Mouse (Mus musculus): ENCODE measurements around the gene Prpf18. TPM values are rescaled to one million over a fixed set of nuclear protein-coding genes. Genes with fewer than 3 reads are reported as not detected.
"Not testable (repeated sequence)": the region's sequence is repeated elsewhere in the genome, so short reads cannot be mapped to it uniquely, and the experiment has no call there.

Prpf18 gene
- total RNA-seq, 1 experiment from 2014 or later = 57.4 TPM

DNA sequence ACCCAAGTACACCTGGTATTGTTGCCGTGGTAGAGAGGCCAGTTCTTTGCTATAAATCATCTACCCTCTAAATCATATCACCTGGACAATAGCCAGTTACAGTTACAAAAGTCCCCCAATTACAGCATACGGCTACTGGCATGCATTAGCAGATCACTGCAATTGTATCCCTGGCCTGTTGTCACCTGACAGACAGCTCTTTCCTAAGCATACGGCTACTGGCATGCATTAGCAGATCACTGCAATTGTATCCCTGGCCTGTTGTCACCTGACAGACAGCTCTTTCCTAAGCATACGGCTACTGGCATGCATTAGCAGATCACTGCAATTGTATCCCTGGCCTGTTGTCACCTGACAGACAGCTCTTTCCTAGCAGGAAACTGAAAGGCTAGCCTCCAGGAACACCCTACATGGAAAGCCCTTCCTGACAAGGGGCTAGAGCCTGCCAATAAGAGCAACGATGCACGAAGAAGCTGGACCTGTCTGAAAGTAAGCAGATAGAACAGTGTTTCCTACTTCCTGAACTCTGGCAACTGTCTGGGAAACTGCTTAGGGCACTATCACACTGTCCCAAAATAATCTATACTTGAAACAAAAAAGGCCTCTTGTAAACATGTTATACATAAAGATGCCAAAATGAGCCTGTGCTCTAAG is 37.5 kb downstream of the Prpf18 start:
- DNase-seq = not testable (repeated sequence)

DNA sequence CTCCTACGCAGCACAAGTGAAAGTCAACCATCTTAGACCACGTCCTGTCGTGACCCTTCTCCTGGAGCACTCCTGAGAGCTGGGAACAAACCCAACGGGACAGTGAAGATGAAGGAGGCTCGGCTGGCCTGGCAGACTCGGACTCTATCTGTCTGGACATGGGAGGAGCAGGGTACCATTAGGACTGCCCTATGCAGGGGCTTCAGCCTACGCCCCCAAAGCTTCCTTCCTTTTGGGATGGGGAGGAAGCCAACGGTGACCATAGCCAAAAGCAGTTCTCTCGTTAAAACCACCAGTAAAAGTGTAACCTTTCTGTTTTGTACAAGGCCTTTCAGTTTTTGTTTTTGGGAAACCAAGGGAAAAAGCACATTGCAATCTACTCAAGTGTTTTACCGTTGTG is 40.2 kb downstream of the Prpf18 start:
- DNase-seq = no peak

DNA sequence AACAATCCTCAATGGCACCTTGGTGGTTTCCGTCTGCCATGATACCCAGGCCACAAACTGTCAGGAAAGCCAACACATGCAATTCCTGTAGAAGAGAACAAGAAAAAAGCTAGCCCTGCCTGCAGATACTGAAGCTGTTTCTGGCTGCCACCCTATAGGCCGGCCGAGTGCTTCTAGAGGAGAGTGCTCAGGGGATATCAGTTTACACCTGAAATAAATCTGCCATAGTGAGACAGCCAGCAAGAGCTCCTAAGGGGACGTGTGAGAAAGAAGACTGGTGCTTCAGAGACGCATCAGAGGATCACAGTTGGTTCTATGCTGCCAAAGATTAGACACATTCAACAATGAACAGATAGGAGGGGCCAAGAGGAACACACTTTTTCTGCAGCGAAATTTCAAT is 40.6 kb downstream of the Prpf18 start:
- DNase-seq = no peak

DNA sequence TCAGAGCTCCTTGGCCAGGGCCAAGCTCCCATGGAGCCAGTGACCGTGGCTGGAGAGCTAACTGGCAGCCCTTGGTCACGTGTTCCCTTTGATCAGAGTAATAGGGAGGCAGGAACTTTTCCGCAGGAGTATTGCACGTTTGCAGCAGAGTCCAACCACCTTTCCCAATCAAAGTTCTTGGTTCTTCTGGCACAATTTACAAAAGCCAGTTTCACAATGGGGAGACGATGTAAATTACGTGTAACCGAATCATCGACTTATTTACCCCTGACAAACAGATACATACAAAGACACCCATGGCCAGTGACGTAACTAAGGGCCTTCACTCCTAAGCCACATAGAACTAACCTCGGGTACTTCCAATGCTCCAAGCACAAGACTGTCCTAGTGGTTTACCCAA is 42.5 kb downstream of the Prpf18 start:
- no peak for DNase-seq

DNA sequence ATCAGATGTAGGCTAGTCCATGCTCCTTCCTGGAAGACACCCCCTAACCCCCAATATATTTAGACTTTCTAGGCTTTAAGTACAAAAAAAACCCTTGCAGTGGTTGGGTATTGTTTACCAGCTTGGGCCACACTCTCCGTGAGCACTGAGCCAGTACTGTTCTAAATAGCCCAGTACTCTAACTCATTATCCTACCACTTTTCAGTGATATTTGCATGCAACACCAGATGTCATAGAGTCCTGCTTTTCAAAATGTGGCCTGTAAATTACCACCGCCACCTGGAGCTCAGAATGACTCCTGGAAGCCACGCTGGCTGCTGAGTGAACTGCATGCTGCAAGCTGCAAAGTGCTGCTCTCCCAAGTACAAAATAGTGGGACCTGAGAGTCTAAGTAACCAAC is 43.7 kb downstream of the Prpf18 start:
- DNase-seq = no peak

- DNase-seq = no peak
These were observed 45.4 kb downstream of the Prpf18 start for GRCm38 (mm10) chr2:4606559-4606958.

DNA sequence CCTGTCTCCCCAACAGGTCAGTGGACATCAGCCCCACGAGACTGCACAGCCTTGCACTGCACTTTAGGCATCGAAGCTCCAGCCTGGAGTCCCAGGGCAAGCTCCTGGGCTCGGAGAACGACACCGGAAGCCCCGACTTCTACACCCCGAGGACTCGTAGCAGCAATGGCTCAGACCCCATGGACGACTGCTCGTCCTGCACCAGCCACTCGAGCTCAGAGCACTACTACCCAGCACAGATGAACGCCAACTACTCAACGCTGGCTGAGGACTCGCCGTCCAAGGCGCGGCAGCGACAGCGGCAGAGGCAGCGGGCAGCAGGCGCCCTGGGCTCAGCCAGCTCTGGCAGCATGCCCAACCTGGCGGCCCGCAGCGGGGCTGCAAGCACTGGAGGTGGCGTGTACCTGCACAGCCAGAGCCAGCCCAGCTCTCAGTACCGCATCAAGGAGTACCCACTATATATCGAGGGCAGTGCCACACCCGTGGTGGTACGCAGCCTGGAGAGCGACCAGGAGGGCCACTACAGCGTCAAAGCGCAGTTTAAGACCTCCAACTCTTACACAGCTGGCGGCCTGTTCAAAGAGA is 48.5 kb downstream of the Prpf18 start:
- DNase-seq = no peak

DNA sequence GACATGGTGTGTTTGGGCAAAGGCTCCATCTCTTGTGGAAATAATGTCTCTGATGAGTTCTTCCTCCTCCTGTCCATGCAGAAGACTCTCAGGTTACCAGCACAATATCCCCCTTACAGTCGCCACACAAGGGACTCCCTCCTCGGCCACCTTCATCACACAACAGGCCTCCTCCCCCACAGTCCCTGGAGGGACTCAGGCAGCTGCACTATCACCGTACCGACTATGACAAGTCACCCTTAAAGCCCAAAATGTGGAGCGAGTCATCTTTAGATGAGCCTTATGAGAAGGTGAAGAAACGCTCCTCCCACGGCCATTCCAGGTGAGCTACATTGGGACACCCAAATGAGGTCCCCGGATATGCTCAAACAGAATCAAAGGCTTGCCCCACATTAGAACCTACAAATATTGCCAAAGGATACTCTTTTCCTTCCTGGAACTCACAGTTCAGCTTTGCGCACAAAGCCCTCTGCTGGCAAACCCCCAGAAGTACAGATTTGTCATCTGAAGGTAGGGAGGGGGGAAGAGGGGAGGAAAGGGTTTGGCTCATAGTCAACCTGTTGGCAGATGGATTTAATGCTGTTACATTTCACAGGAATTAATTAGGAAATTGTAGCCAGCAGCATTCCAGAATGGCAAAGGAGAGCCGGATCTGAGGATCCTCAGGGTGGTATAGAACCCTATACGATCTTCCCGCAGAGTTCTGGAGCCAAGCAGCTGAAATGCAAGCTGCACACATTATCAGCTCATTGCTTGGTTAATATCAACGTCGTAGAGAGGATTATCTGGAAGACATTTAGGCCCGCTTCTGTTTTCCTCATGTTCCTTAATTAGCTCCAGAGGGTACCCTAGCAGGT is 50.7 kb downstream of the Prpf18 start:
- peak; percentile 51 for DNase-seq

DNA sequence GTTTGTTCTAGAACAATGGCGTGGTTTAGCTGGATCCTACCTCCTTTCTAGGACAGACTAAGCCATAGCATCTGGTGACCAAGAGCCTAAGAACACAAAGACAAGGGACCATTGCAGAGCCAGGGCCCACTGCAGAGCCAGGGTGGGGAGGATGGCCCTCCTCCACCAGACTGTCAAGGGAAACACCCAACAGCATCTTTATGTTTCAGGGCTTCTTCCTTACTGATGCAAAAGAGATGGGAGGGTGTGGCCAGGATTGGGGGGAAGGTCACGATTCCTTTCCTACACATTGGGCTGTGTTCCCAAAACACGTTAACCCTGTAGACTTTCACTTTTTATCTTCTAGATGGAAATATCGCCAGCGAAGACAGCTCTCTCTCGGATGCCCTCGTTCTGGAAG is 54.9 kb downstream of the Prpf18 start:
- no peak for DNase-seq

DNA sequence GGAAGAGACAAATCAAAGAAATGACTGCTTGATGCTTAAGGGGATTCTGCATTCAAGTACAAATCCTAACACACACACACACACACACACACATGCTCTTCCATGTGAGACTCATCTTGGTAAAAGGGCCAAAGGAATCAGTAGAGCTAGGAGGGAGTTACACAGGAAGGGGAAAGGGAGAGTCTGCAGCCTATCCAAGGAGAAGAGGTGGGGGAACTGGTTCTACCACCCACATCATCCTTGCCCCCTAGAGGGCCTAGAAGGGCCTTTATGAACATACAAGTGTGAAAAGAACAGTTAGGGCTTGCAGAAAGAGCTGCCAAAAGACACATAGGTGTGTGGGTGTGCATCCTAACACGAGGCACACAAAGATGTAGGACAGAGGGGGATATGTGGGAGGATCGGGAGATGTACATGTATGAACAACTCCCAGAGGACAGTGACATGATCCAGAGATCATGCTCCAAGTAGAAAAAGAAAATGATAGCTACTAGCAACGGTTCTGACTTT is 58.0 kb downstream of the Prpf18 start:
- no peak for DNase-seq

GRCm38 (mm10) chr2:4593433-4593832 is 58.5 kb downstream of the Prpf18 start:
- peak; percentile 55 for DNase-seq

DNA sequence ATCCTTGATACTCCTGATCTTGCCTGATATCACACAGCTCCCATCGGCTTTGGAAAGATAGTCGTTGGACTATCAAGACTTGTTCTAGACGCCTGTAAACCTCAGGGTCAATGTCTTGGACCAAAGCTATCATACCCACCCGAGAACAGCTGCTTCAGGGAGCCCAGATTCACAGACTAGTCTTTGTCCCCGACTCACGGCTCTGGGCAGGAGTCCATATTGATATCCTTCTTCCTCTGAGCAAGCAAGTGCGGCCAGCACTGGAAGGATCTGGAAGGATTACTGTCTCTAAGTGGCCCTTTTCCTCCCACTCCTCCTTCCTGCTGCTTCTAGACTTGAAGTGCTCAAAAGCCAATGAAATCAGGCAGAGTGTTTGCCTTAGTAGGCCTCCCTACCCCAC is 59.2 kb downstream of the Prpf18 start:
- no peak for DNase-seq

DNA sequence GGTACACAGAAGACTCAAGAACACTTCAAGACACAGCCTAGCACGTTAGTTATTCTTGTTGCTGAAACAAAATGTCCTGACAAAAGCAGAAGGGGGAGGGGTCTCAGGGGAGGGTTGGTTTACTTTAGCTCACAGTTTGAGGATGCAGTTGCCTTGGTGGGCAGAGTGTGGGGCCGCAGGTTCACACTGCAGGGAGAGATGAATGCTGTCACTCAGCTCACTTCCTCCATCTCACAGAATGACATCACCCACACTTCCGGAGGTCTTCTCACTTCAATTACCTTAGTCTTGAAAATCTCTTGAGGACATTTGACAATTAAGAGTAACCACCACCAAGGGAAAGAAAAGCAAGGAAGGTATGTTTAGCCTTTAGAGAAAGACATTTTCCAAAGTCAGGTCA is 60.3 kb downstream of the Prpf18 start:
- DNase-seq = no peak

DNA sequence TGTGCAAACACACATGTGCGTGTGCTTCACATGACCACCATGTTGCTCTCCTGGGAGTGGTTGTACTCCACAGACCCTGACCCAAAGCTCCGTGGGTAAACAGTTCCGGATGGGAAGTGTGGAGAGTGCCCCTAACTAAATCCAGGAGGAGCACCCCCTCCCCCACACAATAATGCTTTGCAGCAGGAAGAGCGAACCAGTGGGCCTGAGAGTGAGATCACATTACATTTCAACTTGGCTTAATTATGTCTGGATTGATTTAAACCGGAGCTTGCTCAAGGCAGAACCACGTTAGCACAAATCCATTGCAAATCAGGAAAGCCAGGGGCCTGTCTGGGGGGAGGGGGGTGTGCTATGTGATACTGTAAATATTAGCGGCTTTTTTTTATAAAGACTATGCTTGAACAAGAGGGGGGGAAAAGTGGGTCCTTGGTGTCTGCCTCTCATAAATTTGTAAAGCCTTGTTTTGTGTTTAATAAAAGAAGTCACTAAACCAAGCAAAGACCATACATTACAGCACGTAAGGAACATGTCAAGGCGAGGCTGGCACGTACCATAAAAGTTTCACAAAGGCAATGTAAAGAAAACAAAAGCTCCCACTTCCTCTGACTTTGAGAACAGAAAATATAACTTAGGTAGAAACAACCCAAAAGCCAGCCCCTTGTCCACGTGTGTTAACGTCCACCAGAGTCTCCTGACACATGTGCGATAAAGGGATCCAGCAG is 64.1 kb downstream of the Prpf18 start:
- DNase-seq = no peak

DNA sequence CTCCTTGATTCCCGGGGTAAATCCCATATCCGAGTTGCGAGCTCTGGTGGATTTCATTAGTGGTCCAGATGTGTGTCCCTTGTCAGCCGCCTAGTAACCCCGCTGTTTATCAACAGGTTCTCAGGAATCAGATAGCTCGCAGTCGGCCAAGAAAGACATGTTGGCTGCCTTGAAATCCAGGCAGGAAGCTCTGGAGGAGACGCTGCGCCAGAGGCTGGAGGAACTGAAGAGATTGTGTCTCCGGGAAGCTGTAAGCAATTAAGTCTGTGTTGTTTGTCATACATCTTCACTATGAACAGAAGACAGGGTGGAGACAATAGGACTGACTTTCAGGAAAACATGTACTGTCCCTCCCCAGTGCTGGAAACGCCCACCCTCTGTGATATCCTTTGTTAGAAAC is 65.7 kb downstream of the Prpf18 start:
- DNase-seq = no peak

DNA sequence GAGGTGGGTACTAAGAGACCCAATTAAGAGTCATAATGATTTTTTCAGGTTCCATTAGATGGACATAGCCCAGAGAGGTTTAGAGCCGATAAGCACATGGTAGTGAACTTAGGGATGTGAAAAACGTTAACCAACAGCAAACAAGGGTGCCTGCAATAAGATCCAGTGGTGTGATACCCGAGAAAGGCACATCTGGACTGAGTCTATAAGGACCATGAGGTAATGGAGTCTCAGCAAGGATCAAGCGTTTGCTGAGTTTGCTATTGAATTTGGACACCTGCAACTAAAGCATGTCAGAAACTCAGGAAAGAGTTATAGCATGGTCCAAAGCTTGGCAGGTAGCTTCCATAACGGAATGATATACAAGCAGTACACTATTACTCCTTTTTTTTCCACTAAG is 67.7 kb downstream of the Prpf18 start:
- no peak for DNase-seq

DNA sequence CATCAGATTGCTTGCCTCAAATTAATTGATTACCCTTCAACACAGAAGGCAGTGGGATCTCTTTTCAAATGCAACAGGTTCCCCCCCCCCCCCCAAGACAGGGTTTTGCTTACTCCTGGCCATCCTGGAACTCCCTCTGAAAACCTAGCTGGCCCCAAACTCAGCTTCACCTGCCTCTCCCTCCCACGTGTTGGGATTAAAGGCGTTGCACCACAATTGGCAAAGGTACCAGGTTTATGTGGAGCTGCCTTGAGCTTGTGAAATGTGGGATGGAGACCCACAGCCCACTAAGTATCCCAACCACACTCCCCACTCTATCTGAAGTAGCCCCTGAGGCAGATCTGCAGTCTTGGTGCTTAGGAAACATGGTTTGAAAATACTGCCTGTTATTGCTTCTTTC is 69.0 kb downstream of the Prpf18 start:
- DNase-seq = no peak

DNA sequence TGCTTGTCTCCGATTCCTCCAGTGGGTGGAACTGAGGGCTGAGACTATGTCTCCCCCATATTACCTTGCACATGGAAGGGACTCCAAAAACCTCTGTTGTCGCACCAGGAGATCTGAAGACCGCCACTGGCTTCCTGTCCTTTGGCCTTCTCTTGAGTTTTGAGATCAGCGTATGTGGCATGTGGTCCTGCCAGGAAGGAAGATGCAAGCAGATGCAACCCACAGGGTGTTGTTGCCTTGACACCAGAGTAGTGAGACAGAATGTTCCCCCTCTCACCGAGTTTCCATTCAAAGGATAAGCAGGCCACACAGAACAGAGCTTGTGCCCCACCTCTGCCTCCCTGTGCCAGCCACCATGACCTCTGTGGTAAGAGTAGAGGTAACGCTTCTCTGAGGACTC is 71.2 kb downstream of the Prpf18 start:
- no peak for DNase-seq

- DNase-seq = no peak
These were observed 72.4 kb downstream of the Prpf18 start for GRCm38 (mm10) chr2:4579357-4580068.

DNA sequence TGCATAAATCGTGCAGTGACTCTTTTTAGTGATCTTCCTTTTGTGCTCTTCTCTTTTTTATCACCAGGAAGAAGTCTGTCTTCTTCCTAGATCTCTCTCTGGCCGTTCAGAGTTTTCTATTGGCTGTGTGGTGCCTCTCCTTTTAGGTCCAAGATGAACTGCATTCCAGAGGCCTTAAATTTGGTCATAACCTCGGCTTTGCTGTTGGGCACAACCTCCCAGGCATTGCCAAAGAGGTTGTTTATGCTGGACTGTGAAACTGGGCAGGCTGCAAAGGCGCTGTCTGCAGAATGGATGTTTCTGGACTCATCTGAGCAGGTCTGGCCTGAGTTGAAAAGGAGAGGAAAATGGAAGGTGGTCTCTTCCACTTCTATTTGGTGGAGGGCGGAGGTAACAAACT is 73.6 kb downstream of the Prpf18 start:
- no peak for DNase-seq

DNA sequence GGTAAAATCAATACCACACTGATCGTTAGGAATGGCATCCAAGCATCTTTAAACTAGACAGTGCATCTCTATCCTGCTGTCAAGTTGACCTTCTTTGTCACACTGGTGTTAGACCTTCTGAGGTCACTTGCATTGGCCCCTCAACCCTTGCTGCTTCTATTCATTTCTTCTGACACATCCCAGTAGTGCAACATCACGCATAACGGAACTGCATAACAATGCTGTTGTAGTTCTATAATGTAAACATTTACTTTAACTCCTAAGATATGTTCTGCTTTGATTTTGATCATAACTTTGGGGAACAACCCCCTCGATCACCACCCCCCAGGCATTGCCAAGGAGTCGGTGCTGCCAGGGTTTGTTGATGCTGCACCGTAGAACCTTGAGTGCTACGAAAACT is 75.9 kb downstream of the Prpf18 start:
- DNase-seq = no peak

DNA sequence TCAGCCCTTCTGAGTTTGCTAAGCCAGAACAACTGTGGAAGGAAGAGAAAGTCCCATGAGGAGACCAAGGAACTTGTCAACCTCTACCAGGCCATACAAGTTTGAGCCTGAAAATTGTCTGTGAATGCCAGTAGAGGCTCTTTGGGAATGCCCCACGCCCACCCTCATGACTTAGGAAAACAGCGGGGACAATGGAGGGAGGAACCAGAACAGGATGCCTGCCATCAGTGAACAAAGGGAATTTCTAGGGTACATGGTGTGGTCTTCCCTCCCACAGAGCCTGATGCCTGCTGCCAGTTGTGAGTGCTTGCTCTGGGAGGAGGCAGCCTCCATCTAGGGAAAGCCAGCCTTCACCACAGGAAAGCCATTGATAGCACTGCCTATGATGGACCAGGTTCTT is 76.8 kb downstream of the Prpf18 start:
- no peak for DNase-seq

Data from adrenal gland, postnatal 25 days (tissue).